Mouse (Mus musculus): ENCODE measurements around the gene Svbp.

GRCm38 (mm10) chr4:119248407-119248965 is 53.4 kb downstream of the Svbp start:
- TF ChIP-seq POLR2A (IDR thresholded peaks at IDR 0.05; ENCODE audit: insufficient read depth, low read length) = no peak
- TF ChIP-seq EP300 (IDR thresholded peaks at IDR 0.05; ENCODE audit: insufficient read depth, low read depth, low read length) = no peak
- no peak for TF ChIP-seq CTCF (IDR thresholded peaks at IDR 0.05; ENCODE audit: low read depth, low read length)

Measured in ES-Bruce4 (cell line).